In the genomic region with DNA sequence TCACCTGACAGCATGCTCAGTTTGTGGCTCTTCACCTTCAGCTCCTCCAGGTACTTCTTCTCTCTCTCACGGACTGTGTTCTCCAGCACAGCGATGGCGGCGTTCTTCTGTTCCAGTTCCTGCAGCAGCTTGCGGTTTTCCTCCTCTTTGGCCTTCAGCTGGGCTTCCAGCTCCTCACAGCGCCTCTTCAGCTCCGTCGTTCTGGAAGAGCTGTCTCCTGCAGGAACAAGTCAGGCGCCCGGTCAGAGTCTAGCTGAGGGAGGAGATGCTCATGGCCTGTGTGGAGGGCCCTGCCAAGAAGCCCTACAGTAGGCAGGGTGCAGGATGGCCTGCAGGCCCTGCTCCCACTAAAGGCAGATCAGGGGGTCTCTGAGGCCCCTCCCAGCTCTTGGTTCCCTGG, we compare ENCODE assay signal across 9 mouse cellular contexts.
"Had no signal": no experiment of that assay in that cellular context is flagged by ENCODE, and none has a peak within 500 bp of the region (broad histone marks: within the 10 kb centered on the region; RNA-seq: fewer than 3 reads in every experiment).

No protein-coding gene starts in this region.

- H3K9ac ChIP-seq: limb, embryonic 12.5 days; liver, embryonic 13.5 days; midbrain, embryonic 12.5 days had no signal

- H3K4me1 ChIP-seq: limb, embryonic 12.5 days; liver, embryonic 13.5 days; midbrain, embryonic 12.5 days had no signal

- H3K36me3 ChIP-seq: liver, embryonic 13.5 days had no signal

- H3K27me3 ChIP-seq: limb, embryonic 12.5 days; liver, embryonic 13.5 days; midbrain, embryonic 12.5 days had no signal

- ATAC-seq: midbrain, embryonic 16.5 days had no signal

- H3K4me2 ChIP-seq: limb, embryonic 12.5 days; liver, embryonic 13.5 days; midbrain, embryonic 12.5 days had no signal

- DNase-seq: kidney, postnatal 10 days; kidney, postnatal 4 days; liver; liver, embryonic 13.5 days; lung, adult 18-20 months; thymus, postnatal 4 days had no signal

- H3K27ac ChIP-seq: limb, embryonic 12.5 days; liver, embryonic 13.5 days; midbrain, embryonic 12.5 days had no signal

- H3K4me3 ChIP-seq: limb, embryonic 12.5 days; liver, embryonic 13.5 days; midbrain, embryonic 12.5 days had no signal

- H3K9me3 ChIP-seq: limb, embryonic 12.5 days; liver, embryonic 13.5 days; midbrain, embryonic 12.5 days had no signal
